Mouse (Mus musculus) MEL (cell line): ENCODE measurements around the gene Dnajb8. TPM values are rescaled to one million over a fixed set of nuclear protein-coding genes. Genes with fewer than 3 reads are reported as not detected.

Experiments used
- DNase-seq: peaks from one replicate; pipeline ENCODE4 v3.0.0; 2011; ENCODE audit warnings: low read depth, low spot score
- H3K27ac ChIP-seq: 2 replicates; pipeline ENCODE4 v1.5.1; 2012; ENCODE audit warnings: low read depth, mild to moderate bottlenecking, control low read depth, low read length, moderate library complexity; ENCODE audit not compliant: control insufficient read depth
- H3K27me3 ChIP-seq, 2 experiments: fragments of 150-350 bp in 1 of 2; sonication (generic) in 1 of 2; 2 replicates each; pipeline ENCODE4 v1.6.1; 2012; ENCODE audit warnings: low read length in 2 of 2, mild to moderate bottlenecking in 2 of 2, improper control_type of control experiment in 1 of 2, moderate library complexity in 1 of 2; ENCODE audit not compliant: insufficient read depth in 2 of 2, control insufficient read depth in 1 of 2
- H3K36me3 ChIP-seq, 2 experiments: 2 replicates each; pipeline ENCODE4 v1.6.1; 2012 to 2014; ENCODE audit warnings: low read length in 2 of 2, improper control_type of control experiment in 1 of 2, inconsistent platforms in 1 of 2, mild to moderate bottlenecking in 1 of 2; ENCODE audit not compliant: insufficient read depth in 2 of 2, control insufficient read depth in 1 of 2
- H3K4me1 ChIP-seq, 2 experiments: fragments of 150-350 bp in 1 of 2; sonication (generic) in 1 of 2; 2 replicates each; pipeline ENCODE4 v1.6.1; 2012; ENCODE audit warnings: low read length in 2 of 2, improper control_type of control experiment in 1 of 2, mild to moderate bottlenecking in 1 of 2; ENCODE audit not compliant: insufficient read depth in 2 of 2, control insufficient read depth in 1 of 2
- H3K4me3 ChIP-seq, 2 experiments: fragments of 150-350 bp in 1 of 2; sonication (generic) in 1 of 2; 2 replicates each; pipeline ENCODE4 v1.5.1; 2012; ENCODE audit warnings: low read depth in 2 of 2, low read length in 2 of 2, mild to moderate bottlenecking in 2 of 2, moderate library complexity in 2 of 2, control low read depth in 1 of 2, improper control_type of control experiment in 1 of 2; ENCODE audit not compliant: control insufficient read depth in 1 of 2, insufficient read depth in 1 of 2
- H3K79me2 ChIP-seq: 2 replicates; pipeline ENCODE4 v1.6.1; 2012; ENCODE audit warnings: mild to moderate bottlenecking, low read length, moderate library complexity; ENCODE audit not compliant: control insufficient read depth, poor library complexity, insufficient read depth
- H3K9ac ChIP-seq: 2 replicates; pipeline ENCODE4 v1.6.1; 2012; ENCODE audit warnings: low read depth, mild to moderate bottlenecking, control low read depth, low read length, moderate library complexity; ENCODE audit not compliant: control insufficient read depth, poor library complexity, severe bottlenecking
- H3K9me3 ChIP-seq: fragments of 150-350 bp; sonication (generic); replicated peaks from 2 replicates; pipeline ENCODE4 v1.6.1; 2012; ENCODE audit warnings: mild to moderate bottlenecking, low read length, improper control_type of control experiment, moderate library complexity; ENCODE audit not compliant: insufficient read depth
- BHLHE40 ChIP-seq: IDR thresholded peaks from 2 replicates; pipeline ENCODE4 v1.6.1; 2012; ENCODE audit warnings: low read depth, mild to moderate bottlenecking, inconsistent platforms, low read length, improper control_type of control experiment, borderline replicate concordance
- CHD2 ChIP-seq: IDR thresholded peaks from 2 replicates; pipeline ENCODE4 v1.6.1; 2011; ENCODE audit warnings: low read length, improper control_type of control experiment
- ELF1 ChIP-seq: IDR thresholded peaks from 2 replicates; pipeline ENCODE4 v1.6.1; 2014; ENCODE audit warnings: low read depth, mild to moderate bottlenecking, inconsistent platforms, low read length, improper control_type of control experiment, moderate library complexity
- ETS1 ChIP-seq: IDR thresholded peaks from 2 replicates; pipeline ENCODE4 v1.6.1; 2012; ENCODE audit warnings: low read depth, mild to moderate bottlenecking, inconsistent platforms, low read length, improper control_type of control experiment, moderate library complexity
- GATA1 ChIP-seq: IDR thresholded peaks from 2 replicates; pipeline ENCODE4 v1.6.1; 2011; ENCODE audit warnings: low read depth, low read length, improper control_type of control experiment
- HCFC1 ChIP-seq: IDR thresholded peaks from 2 replicates; pipeline ENCODE4 v1.6.1; 2012; ENCODE audit warnings: low read depth, mild to moderate bottlenecking, inconsistent platforms, low read length, improper control_type of control experiment, moderate library complexity
- JUND ChIP-seq: IDR thresholded peaks from 2 replicates; pipeline ENCODE4 v1.6.1; 2011; ENCODE audit warnings: low read depth, mild to moderate bottlenecking, improper control_type of control experiment, low read length
- MAZ ChIP-seq: IDR thresholded peaks from 2 replicates; pipeline ENCODE4 v1.6.1; 2012; ENCODE audit warnings: low read depth, mild to moderate bottlenecking, inconsistent platforms, low read length, improper control_type of control experiment
- MYC ChIP-seq: IDR thresholded peaks from 2 replicates; pipeline ENCODE4 v1.6.1; 2011; ENCODE audit warnings: low read depth, mild to moderate bottlenecking, low read length, improper control_type of control experiment, moderate library complexity
- NRF1 ChIP-seq: IDR thresholded peaks from 2 replicates; pipeline ENCODE4 v1.6.1; 2014; ENCODE audit warnings: low read depth, mild to moderate bottlenecking, inconsistent platforms, low read length, improper control_type of control experiment, moderate library complexity; ENCODE audit not compliant: poor library complexity, insufficient read depth, severe bottlenecking
- POLR2AphosphoS2 ChIP-seq: IDR thresholded peaks from 2 replicates; pipeline ENCODE4 v1.6.1; 2011; ENCODE audit warnings: low read length, improper control_type of control experiment
- RAD21 ChIP-seq: IDR thresholded peaks from 2 replicates; pipeline ENCODE4 v1.6.1; 2011; ENCODE audit warnings: mild to moderate bottlenecking, low read depth, low read length, improper control_type of control experiment
- RCOR1 ChIP-seq: IDR thresholded peaks from 2 replicates; pipeline ENCODE4 v1.6.1; 2012; ENCODE audit warnings: low read depth, mild to moderate bottlenecking, inconsistent platforms, low read length, improper control_type of control experiment
- SIN3A ChIP-seq: IDR thresholded peaks from 2 replicates; pipeline ENCODE4 v1.6.1; 2012; ENCODE audit warnings: low read length, improper control_type of control experiment, inconsistent platforms
- SMC3 ChIP-seq: IDR thresholded peaks from 2 replicates; pipeline ENCODE4 v1.6.1; 2011; ENCODE audit warnings: low read depth, low read length, improper control_type of control experiment
- TCF12 ChIP-seq: IDR thresholded peaks from 2 replicates; pipeline ENCODE4 v1.6.1; 2014; ENCODE audit warnings: low read depth, mild to moderate bottlenecking, inconsistent platforms, low read length, improper control_type of control experiment, moderate library complexity
- UBTF ChIP-seq: IDR thresholded peaks from 2 replicates; pipeline ENCODE4 v1.6.1; 2012; ENCODE audit warnings: low read depth, mild to moderate bottlenecking, inconsistent platforms, low read length, improper control_type of control experiment, moderate library complexity, borderline replicate concordance; ENCODE audit not compliant: insufficient read depth
- USF1 ChIP-seq: IDR thresholded peaks from 2 replicates; pipeline ENCODE4 v1.6.1; 2014; ENCODE audit warnings: low read depth, mild to moderate bottlenecking, inconsistent platforms, low read length, improper control_type of control experiment, moderate library complexity
- ZKSCAN1 ChIP-seq: IDR thresholded peaks from 2 replicates; pipeline ENCODE4 v1.6.1; 2012; ENCODE audit warnings: low read depth, mild to moderate bottlenecking, inconsistent platforms, low read length, improper control_type of control experiment, moderate library complexity
- ZNF384 ChIP-seq: IDR thresholded peaks from 2 replicates; pipeline ENCODE4 v1.6.1; 2012; ENCODE audit warnings: low read depth, mild to moderate bottlenecking, inconsistent platforms, low read length, improper control_type of control experiment
- polyA plus RNA-seq, 2 experiments: library from polyadenylated mRNA; stranded (reverse) in 1 of 2; unstranded in 1 of 2; fragments of >175 nt in 1 of 2; fragments of >200 nt in 1 of 2; gene quantifications; 2 replicates each; pipeline versions ENCODE4 v1.2.1 to v1.2.4; 2012; ENCODE audit warnings: low replicate concordance in 2 of 2, low read depth in 1 of 2; ENCODE audit not compliant: insufficient read length in 2 of 2, insufficient read depth in 1 of 2, missing spikeins in 1 of 2
- total RNA-seq: library from RNA; depleted of rRNA; stranded (reverse); fragments of 300-350 nt; gene quantifications from 2 replicates; pipeline ENCODE4 v1.2.3, GENCODE M21; 2012

Dnajb8 gene
- total and polyA plus RNA-seq, 3 experiments: not detected

DNA sequence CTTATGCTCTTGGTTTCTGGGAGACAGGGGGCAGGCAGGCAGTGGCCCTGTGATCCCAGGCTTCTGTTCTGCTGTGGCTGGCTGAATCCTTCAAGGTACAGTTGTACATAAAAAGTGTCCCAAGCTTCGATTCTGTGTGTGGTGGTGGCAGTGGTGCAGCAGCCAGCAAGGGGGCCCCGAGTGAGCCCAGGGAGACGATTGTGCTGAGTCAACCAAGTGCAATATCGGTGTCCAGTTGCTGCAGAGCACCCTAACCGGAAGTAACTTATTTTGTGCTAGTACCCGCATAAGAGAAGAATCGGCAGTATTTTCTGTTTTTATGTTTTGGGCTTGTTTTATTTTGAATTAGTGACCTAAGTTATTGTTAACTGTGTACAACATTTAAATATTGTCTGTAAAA is 15.5 kb upstream of the Dnajb8 start:
- Histone ChIP-seq H3K4me3 (no peak overlapping the region), H3K27ac (no peak overlapping the region), H3K9ac (no peak overlapping the region), H3K4me1 (peaks cover 17 to 18% of the 10 kb centered on the region in 2 experiments), H3K36me3 (peaks cover 0 to 18% of the 10 kb centered on the region in 2 experiments; a peak in 2 of 4 replicates), H3K9me3 (no peaks in the 10 kb centered on the region), H3K79me2 (no peaks in the 10 kb centered on the region; the same call in none of the 2 replicates), H3K27me3 (no peaks in the 10 kb centered on the region)
- TF ChIP-seq BHLHE40 (no peak), ZKSCAN1 (no peak), JUND (no peak), UBTF (no peak), RCOR1 (no peak), RAD21 (no peak)
- no peak for DNase-seq

DNA sequence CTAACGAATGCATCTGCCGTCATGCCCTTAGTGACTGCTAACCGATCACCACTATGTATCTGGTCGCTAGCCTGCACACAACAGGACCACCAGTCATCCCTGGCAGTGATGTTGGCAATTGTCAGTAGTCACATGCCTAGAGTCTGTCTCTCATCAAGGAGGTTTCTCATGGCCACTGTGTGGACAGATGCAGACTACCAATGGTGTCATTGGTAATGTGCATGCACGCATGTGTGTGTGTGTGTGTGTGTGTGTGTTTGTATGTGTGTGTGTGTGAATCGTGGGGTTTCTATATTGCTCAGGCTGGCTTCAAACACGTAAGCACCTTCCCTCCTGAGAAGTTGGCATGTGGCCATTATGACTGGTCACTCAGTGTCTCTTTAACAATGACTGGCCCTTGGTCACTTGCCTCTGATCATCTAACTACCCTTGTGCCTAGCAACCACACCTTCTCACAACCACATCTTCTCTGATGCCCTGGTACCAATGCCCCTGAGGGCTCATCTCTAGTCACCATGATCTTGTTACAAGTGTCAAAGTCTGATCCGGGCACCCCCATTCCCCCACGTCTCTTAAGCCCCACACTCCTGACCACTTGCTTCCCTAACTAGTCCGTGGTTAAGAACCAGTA is 14.6 kb upstream of the Dnajb8 start:
- H3K36me3 ChIP-seq: peaks cover 0 to 10% of the 10 kb centered on the region in 2 experiments; a peak in 2 of 4 replicates
- no peak for TF ChIP-seq POLR2AphosphoS2
- TF ChIP-seq SIN3A: no peak
- TF ChIP-seq NRF1: no peak
- TF ChIP-seq UBTF: no peak
- TF ChIP-seq BHLHE40: no peak
- no peak for TF ChIP-seq ETS1
- TF ChIP-seq HCFC1: no peak
- TF ChIP-seq ELF1: no peak
- no peak for TF ChIP-seq CHD2
- no peak for TF ChIP-seq TCF12
- no peak for TF ChIP-seq GATA1
- no peak for TF ChIP-seq MAZ
- no peak for TF ChIP-seq MYC
- no peak for TF ChIP-seq SMC3
- TF ChIP-seq USF1: no peak
- no peak for TF ChIP-seq ZNF384
- DNase-seq: no peak
- no peak overlapping the region for H3K27ac ChIP-seq
- no peaks in the 10 kb centered on the region for H3K9me3 ChIP-seq
- no peaks in the 10 kb centered on the region; the same call in none of the 2 replicates for H3K79me2 ChIP-seq
- H3K9ac ChIP-seq: no peak overlapping the region
- no peaks in the 10 kb centered on the region for H3K27me3 ChIP-seq
- H3K4me1 ChIP-seq: peaks cover 12 to 13% of the 10 kb centered on the region in 2 experiments
- H3K4me3 ChIP-seq: no peak overlapping the region
